Mouse (Mus musculus): ENCODE results near the gene Krt32. TPM values are rescaled to one million over a fixed set of nuclear protein-coding genes. Genes with fewer than 3 reads are reported as not detected.

Gene Krt32
- total and polyA plus RNA-seq, 2 experiments from 2014 or later: not detected

DNA sequence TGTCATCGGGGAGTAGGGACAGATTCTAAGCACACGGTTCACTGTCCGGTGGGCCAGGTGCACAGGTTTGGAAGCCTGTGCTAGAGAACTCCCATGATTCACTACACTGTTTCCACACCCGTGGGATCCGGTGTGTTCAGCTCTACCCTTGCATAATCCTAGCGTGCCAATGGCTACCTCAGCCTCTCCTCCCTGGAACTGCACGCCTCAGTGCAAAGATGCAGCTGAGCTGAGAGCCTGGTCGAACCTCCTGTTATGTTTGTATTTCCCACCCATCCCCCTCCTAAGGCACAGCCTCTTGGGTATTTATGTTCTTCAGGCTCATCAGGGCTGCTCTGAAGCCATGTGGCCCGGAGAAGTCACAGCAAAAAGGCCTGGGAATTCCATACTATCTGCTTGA lies 9.8 kb upstream of the Krt32 start:
- no peak for TF ChIP-seq CTCF (IDR thresholded peaks at IDR 0.05)
- Histone ChIP-seq H3K4me3 (ENCODE audit: low read depth, low read length) (no peak overlapping the region), H3K27me3 (ENCODE audit: insufficient read depth, low read length) (no peaks in the 10 kb centered on the region), H3K4me1 (ENCODE audit: insufficient read depth, low read length) (no peaks in the 10 kb centered on the region), H3K4me2 (ENCODE audit: low read depth, low read length, poor library complexity, severe bottlenecking) (no peak overlapping the region), H3K9ac (replicated peaks; ENCODE audit: low read length, poor library complexity, severe bottlenecking) (no peak overlapping the region), H3K27ac (ENCODE audit: low read depth, low read length) (no peak overlapping the region), H3K36me3 (ENCODE audit: insufficient read depth, low read length) (no peaks in the 10 kb centered on the region), H3K9me3 (ENCODE audit: low read length) (no peaks in the 10 kb centered on the region)
- ATAC-seq (ENCODE audit: low FRiP score) (no peak), DNase-seq (ENCODE audit: low spot score) (no peak)
- 78% methylated on average over 9 of the region's 9 CpGs for WGBS

DNA sequence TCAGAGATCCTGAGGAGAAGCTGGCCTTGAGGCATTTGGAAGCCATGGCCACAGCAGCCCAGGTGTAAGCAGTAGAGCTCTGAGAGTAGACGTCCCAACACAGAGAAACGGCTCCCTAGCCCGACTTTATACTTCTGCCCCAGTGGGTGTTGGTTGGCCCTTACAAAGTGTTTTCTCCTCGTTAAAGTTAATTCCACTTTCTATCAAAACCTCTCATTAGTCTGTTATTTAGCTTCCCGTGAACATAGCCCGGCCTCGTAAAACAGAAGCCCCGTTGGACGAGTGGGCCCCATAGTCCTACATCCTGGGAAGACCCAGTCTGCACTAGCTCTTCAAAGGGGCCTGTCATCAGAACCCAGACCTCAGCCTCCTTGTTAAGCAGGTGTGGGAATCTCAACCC lies 8.1 kb upstream of the Krt32 start, which contains the start of gene Krt35:
Gene Krt35 (minus strand): TSS at position 101 of the 400 bp plus-strand sequence.
- no peak for ATAC-seq (ENCODE audit: low FRiP score)
- H3K4me3 ChIP-seq (ENCODE audit: low read depth, low read length): no peak within 1 kb of the TSS
- H3K27me3 ChIP-seq (ENCODE audit: insufficient read depth, low read length): no peaks in the 10 kb centered on the region
- DNase-seq (ENCODE audit: low spot score): no peak
- H3K4me2 ChIP-seq (ENCODE audit: low read depth, low read length, poor library complexity, severe bottlenecking): no peak within 1 kb of the TSS
- TF ChIP-seq CTCF (IDR thresholded peaks at IDR 0.05): no peak
- 91% methylated on average over 9 of the region's 9 CpGs for WGBS
- no peaks in the 10 kb centered on the region for H3K9me3 ChIP-seq (ENCODE audit: low read length)
- no peak within 1 kb of the TSS for H3K9ac ChIP-seq (replicated peaks; ENCODE audit: low read length, poor library complexity, severe bottlenecking)
- no peaks in the 10 kb centered on the region for H3K36me3 ChIP-seq (ENCODE audit: insufficient read depth, low read length)
- no peaks in the 10 kb centered on the region for H3K4me1 ChIP-seq (ENCODE audit: insufficient read depth, low read length)
- no peak within 1 kb of the TSS for H3K27ac ChIP-seq (ENCODE audit: low read depth, low read length)

DNA sequence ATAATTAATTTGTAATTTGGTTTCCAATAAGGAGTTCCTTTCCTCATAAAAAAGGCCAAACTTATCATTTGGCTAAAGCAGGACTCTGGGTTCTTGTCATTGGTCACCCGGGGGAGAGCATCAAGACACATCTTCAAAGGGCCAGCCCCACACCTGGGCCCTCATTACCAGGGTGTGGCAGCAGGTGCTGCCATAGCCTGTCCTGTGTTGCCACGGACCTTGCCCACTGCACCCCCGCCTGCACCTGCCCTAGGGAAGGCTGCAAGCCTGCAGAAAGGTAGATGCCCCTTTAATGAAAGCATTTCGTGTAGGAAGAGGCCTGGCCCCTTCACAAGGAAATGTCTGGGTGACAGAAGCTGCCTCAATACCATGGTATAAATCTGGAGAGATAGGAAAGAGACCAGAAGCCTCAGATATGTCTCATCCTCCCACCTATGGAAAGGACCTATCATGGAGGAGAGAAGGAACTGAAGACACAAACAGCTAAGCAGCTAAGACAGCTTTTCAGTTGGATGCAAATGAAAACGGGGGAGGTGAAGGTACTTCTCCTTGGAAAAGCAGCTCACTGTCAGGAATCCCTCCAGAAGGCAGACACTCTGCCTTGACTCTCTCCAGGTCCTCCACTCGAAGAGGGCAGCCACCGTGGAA lies 476 bp upstream of the Krt32 start:
- H3K9ac ChIP-seq (replicated peaks; ENCODE audit: low read length, poor library complexity, severe bottlenecking): no peak overlapping the region
- no peaks in the 10 kb centered on the region for H3K4me1 ChIP-seq (ENCODE audit: insufficient read depth, low read length)
- TF ChIP-seq CTCF (IDR thresholded peaks at IDR 0.05): no peak
- H3K4me3 ChIP-seq (ENCODE audit: low read depth, low read length): no peak overlapping the region
- 70% methylated on average over 7 of the region's 7 CpGs for WGBS
- no peak overlapping the region for H3K4me2 ChIP-seq (ENCODE audit: low read depth, low read length, poor library complexity, severe bottlenecking)
- no peaks in the 10 kb centered on the region for H3K9me3 ChIP-seq (ENCODE audit: low read length)
- ATAC-seq (ENCODE audit: low FRiP score) (no peak), DNase-seq (ENCODE audit: low spot score) (no peak)
- no peaks in the 10 kb centered on the region for H3K27me3 ChIP-seq (ENCODE audit: insufficient read depth, low read length)
- H3K36me3 ChIP-seq (ENCODE audit: insufficient read depth, low read length): no peaks in the 10 kb centered on the region
- H3K27ac ChIP-seq (ENCODE audit: low read depth, low read length): no peak overlapping the region

DNA sequence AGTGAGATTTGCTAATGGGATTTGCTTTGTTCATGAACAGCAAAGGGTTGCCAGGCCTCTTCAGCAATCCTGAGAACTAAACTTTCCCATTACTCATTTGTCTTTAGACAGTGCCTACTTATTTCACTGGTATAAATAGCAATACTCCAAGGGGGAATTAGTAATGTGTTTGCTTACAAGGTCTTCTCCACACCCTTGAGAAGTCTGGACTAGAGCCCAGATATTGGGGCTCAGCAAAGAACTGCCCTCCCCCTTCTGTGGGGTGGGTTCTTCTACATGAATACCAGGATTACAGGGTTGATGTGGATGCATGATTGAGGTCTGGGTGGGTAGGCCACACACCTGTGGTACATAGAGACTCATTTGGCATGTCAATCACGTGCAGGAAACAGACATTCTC lies 14.2 kb downstream of the Krt32 start:
- WGBS: 73% methylated on average over 1 of the region's 1 CpGs
- ATAC-seq (ENCODE audit: low FRiP score) (no peak), DNase-seq (ENCODE audit: low spot score) (no peak)
- Histone ChIP-seq H3K9me3 (ENCODE audit: low read length) (no peaks in the 10 kb centered on the region), H3K4me2 (ENCODE audit: low read depth, low read length, poor library complexity, severe bottlenecking) (no peak overlapping the region), H3K9ac (replicated peaks; ENCODE audit: low read length, poor library complexity, severe bottlenecking) (no peak overlapping the region), H3K4me1 (ENCODE audit: insufficient read depth, low read length) (no peaks in the 10 kb centered on the region), H3K36me3 (ENCODE audit: insufficient read depth, low read length) (no peaks in the 10 kb centered on the region), H3K27ac (ENCODE audit: low read depth, low read length) (no peak overlapping the region), H3K27me3 (ENCODE audit: insufficient read depth, low read length) (no peaks in the 10 kb centered on the region), H3K4me3 (ENCODE audit: low read depth, low read length) (no peak overlapping the region)
- no peak for TF ChIP-seq CTCF (IDR thresholded peaks at IDR 0.05)

DNA sequence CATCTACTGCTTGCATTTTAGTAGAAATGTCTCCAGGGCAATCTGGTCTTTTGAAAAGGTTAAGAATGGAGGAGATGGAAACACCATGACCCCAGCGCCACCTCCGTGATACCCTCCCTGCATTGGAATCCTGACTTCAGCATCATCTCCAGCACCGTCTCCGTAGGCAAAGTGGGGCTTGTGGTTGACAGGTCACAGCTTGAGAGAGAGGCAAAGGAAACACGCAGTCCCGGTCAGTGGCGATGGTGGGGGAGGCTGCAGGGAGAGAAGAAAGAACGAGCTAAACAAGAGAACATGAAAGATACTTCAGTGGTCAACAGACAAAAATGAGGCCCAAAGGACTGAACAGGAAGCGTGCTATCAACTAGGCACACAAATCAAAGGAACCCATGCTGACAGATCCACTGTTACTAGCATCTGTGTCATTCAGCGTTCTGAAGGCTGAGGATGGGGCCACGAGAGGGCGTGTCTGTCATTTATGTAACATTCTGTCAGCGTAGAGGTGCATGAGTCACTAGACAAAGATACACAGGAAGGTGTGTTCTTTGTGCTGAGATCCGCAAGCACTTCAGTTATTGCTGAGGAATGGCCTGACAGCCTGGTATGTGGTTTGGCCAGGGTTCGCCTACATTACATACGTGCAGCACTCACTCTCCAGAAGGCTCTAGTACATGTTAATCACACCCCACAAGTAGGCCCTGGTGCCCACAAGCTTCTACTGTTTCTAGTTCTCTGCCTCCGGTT lies 20.6 kb downstream of the Krt32 start:
- no peaks in the 10 kb centered on the region for H3K4me1 ChIP-seq (ENCODE audit: insufficient read depth, low read length)
- no peak for DNase-seq (ENCODE audit: low spot score)
- no peaks in the 10 kb centered on the region for H3K36me3 ChIP-seq (ENCODE audit: insufficient read depth, low read length)
- no peak overlapping the region for H3K9ac ChIP-seq (replicated peaks; ENCODE audit: low read length, poor library complexity, severe bottlenecking)
- no peak for TF ChIP-seq CTCF (IDR thresholded peaks at IDR 0.05)
- no peaks in the 10 kb centered on the region for H3K27me3 ChIP-seq (ENCODE audit: insufficient read depth, low read length)
- no peaks in the 10 kb centered on the region for H3K9me3 ChIP-seq (ENCODE audit: low read length)
- no peak for ATAC-seq (ENCODE audit: low FRiP score)
- 88% methylated on average over 17 of the region's 17 CpGs for WGBS
- no peak overlapping the region for H3K4me3 ChIP-seq (ENCODE audit: low read depth, low read length)
- no peak overlapping the region for H3K4me2 ChIP-seq (ENCODE audit: low read depth, low read length, poor library complexity, severe bottlenecking)
- no peak overlapping the region for H3K27ac ChIP-seq (ENCODE audit: low read depth, low read length)

Data from midbrain, postnatal 0 days (tissue).